In the genomic region with DNA sequence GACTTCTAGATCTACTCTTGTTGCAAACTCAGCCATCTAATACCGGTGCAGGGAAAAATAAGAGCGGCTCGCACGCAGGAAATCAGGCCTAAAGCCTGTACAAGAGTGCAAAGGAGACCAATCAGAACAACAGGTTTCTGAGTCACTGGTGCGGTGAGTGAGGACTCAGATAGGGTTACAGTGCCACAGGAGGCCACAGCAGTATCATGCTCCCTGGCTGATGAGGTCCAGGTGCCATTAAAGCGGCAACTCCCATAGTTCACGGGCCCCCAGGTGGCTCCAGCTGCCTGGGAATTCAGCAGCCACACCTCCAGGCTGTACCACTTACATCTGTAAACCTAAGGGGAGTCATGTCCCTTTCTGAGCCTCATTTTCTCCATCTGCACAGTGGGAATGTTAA, we compare ENCODE assay signal across 25 mouse cellular contexts. TPM values are rescaled to one million over a fixed set of nuclear protein-coding genes. Genes with fewer than 3 reads are reported as not detected.
"Had no signal": no experiment of that assay in that cellular context is flagged by ENCODE, and none has a peak within 500 bp of the region (broad histone marks: within the 10 kb centered on the region; RNA-seq: fewer than 3 reads in every experiment).

No protein-coding gene starts in this region.

- H3K9ac ChIP-seq: heart, embryonic 12.5 days; hindbrain, embryonic 12.5 days; hindbrain, embryonic 14.5 days; intestine, embryonic 15.5 days; limb, embryonic 12.5 days; liver, embryonic 13.5 days; liver, embryonic 15.5 days; liver, postnatal 0 days had no signal

- H3K4me2 ChIP-seq: heart, embryonic 12.5 days; hindbrain, embryonic 12.5 days; hindbrain, embryonic 14.5 days; intestine, embryonic 15.5 days; limb, embryonic 12.5 days; liver, embryonic 11.5 days; liver, embryonic 13.5 days; liver, embryonic 15.5 days had no signal

- DNase-seq: gastrocnemius, adult 2 months; gastrocnemius, postnatal 10 days; gastrocnemius, postnatal 25 days; heart, adult 18-20 months; heart, postnatal 10 days; heart, postnatal 4 days; kidney, adult 8-10 months; kidney, postnatal 25 days; kidney, postnatal 4 days; liver; liver, embryonic 13.5 days; liver, postnatal 0 days had no signal

- H3K36me3 ChIP-seq: heart, embryonic 10.5 days; heart, embryonic 12.5 days; hindbrain, embryonic 10.5 days; hindbrain, embryonic 12.5 days; intestine, embryonic 15.5 days; limb, embryonic 10.5 days; limb, embryonic 12.5 days; liver, embryonic 13.5 days; liver, embryonic 15.5 days had no signal

- H3K27me3 ChIP-seq: heart, embryonic 12.5 days; hindbrain, embryonic 12.5 days; intestine, embryonic 15.5 days; limb, embryonic 12.5 days; liver, embryonic 15.5 days had no signal

- H3K27ac ChIP-seq: gastrocnemius, adult 2 months; heart, embryonic 10.5 days; hindbrain, embryonic 10.5 days; hindbrain, embryonic 12.5 days; hindbrain, embryonic 14.5 days; intestine, embryonic 15.5 days; left cerebral cortex, adult 2 months; limb, embryonic 10.5 days; liver, embryonic 13.5 days; liver, embryonic 15.5 days had no signal

- H3K4me1 ChIP-seq: heart, embryonic 10.5 days; hindbrain, embryonic 12.5 days; intestine, embryonic 15.5 days; limb, embryonic 12.5 days; liver, embryonic 13.5 days; liver, embryonic 15.5 days had no signal

- ATAC-seq: hindbrain, embryonic 16.5 days; inflammation-experienced regulatory T-cells, adult 6 months; intestine, embryonic 15.5 days; liver, postnatal 0 days had no signal

- H3K4me3 ChIP-seq: gastrocnemius, adult 2 months; heart, embryonic 10.5 days; heart, embryonic 12.5 days; hindbrain, embryonic 10.5 days; hindbrain, embryonic 12.5 days; intestine, embryonic 15.5 days; left cerebral cortex, adult 2 months; limb, embryonic 10.5 days; limb, embryonic 12.5 days; liver, embryonic 13.5 days; liver, embryonic 15.5 days had no signal

- H3K9me3 ChIP-seq: hindbrain, embryonic 12.5 days; intestine, embryonic 15.5 days; limb, embryonic 10.5 days; limb, embryonic 12.5 days; liver, embryonic 13.5 days; liver, embryonic 15.5 days had no signal

RNA-seq across cellular contexts. Expression of gene C2cd4b, which starts 27.1 kb away (rescaled TPM):
- polyA plus RNA-seq: inflammation-experienced regulatory T-cells, adult 6 months; liver, embryonic 11.5 days; liver, embryonic 13.5 days; liver, embryonic 15.5 days; liver, postnatal 0 days had no signal

RNA-seq across cellular contexts. Expression of gene C2cd4a, which starts 45.8 kb away (rescaled TPM):
- polyA plus RNA-seq: hindbrain, embryonic 10.5 days; hindbrain, embryonic 12.5 days; inflammation-experienced regulatory T-cells, adult 6 months had no signal
